Comparison of ENCODE assay signal across 8 mouse cellular contexts in genomic region chr7:27356248-27356647, GRCm38 (mm10). TPM values are rescaled to one million over a fixed set of nuclear protein-coding genes. Genes with fewer than 3 reads are reported as not detected.
DNase-seq lines count a peak whose midpoint lies in the region; ATAC-seq and TF ChIP-seq lines count a peak whose summit lies in the region.

No protein-coding gene starts in this region.

- H3K4me2 ChIP-seq in heart, embryonic 12.5 days, result peak overlapping the region; percentile 90
- peak overlapping the region; percentile 80 for H3K4me2 ChIP-seq in kidney, embryonic 15.5 days

- no peaks in the 10 kb centered on the region for H3K27me3 ChIP-seq in heart, embryonic 12.5 days (replicated peaks)
- H3K27me3 ChIP-seq in kidney, embryonic 15.5 days, result peaks cover 10% of the 10 kb centered on the region; the same call in 1 of the 2 replicates

- whole genome bisulfite sequencing in lung, adult 2 months, result 1% methylated on average over 16 of the region's 16 CpGs
- 1% methylated on average over 16 of the region's 16 CpGs for WGBS in heart, embryonic 12.5 days
- WGBS in kidney, embryonic 15.5 days, result 3% methylated on average over 16 of the region's 16 CpGs

- H3K4me1 ChIP-seq in lung, adult 2 months (ENCODE audit: control insufficient read depth, insufficient read depth, low read length), result peaks cover 2% of the 10 kb centered on the region
- peaks cover 24% of the 10 kb centered on the region for H3K4me1 ChIP-seq in heart, embryonic 12.5 days (replicated peaks)
- peaks cover 38% of the 10 kb centered on the region for H3K4me1 ChIP-seq in kidney, embryonic 15.5 days

- H3K27ac ChIP-seq in heart, embryonic 12.5 days (ENCODE audit: poor library complexity, severe bottlenecking), result peak overlapping the region; percentile 79
- H3K27ac ChIP-seq in kidney, embryonic 15.5 days, result peak overlapping the region; percentile 92

- peaks cover 18% of the 10 kb centered on the region for H3K36me3 ChIP-seq in heart, embryonic 12.5 days
- peaks cover 23% of the 10 kb centered on the region for H3K36me3 ChIP-seq in kidney, embryonic 15.5 days

- peak overlapping the region; percentile 55 for H3K4me3 ChIP-seq in lung, adult 2 months (replicated peaks; ENCODE audit: extremely low read depth, low read depth, low read length)
- H3K4me3 ChIP-seq in heart, embryonic 12.5 days, result peak overlapping the region; percentile 80
- H3K4me3 ChIP-seq in kidney, embryonic 15.5 days (replicated peaks), result peak overlapping the region; percentile 79

- H3K9me3 ChIP-seq in heart, embryonic 12.5 days (replicated peaks), result no peaks in the 10 kb centered on the region
- no peaks in the 10 kb centered on the region for H3K9me3 ChIP-seq in kidney, embryonic 15.5 days (replicated peaks)

- peak; percentile 50 for DNase-seq in lung, adult 2 months
- DNase-seq in lung, postnatal 25 days (ENCODE audit: low spot score), result no peak
- DNase-seq in cerebellum, adult 9-11 months, result peak; percentile 76
- DNase-seq in lung, postnatal 14 days, result peak; percentile 30
- peak; percentile 82 for DNase-seq in yolk sac, embryonic 10.5 days (ENCODE audit: low spot score)
- DNase-seq in retina, postnatal 1 day, result no peak

- TF ChIP-seq POLR2A in lung, adult 2 months (IDR thresholded peaks at IDR 0.05; ENCODE audit: borderline replicate concordance, extremely low read depth, low read depth, low read length), result 0 out of 2 replicates have a peak, but pooled peaks have one; percentile 2

- TF ChIP-seq CTCF in lung, adult 2 months (IDR thresholded peaks at IDR 0.05; ENCODE audit: insufficient read depth, low read length), result no peak

- H3K9ac ChIP-seq in heart, embryonic 12.5 days, result peak overlapping the region; percentile 64
- H3K9ac ChIP-seq in kidney, embryonic 15.5 days, result peak overlapping the region; percentile 59

- peak; percentile 33 for ATAC-seq in heart, embryonic 12.5 days (ENCODE audit: insufficient number of reproducible peaks, low FRiP score)
- peak; percentile 22 for ATAC-seq in kidney, embryonic 15.5 days (replicated peaks; ENCODE audit: low FRiP score)

RNA-seq across cellular contexts. Expression of gene Shkbp1, which starts 0.4 kb away (rescaled TPM):
- 76.4 and 85.1 TPM in 2 replicates for polyA plus RNA-seq in lung, adult 2 months (2012; rRNA removed)
- 35.4 and 39.4 TPM in 2 replicates for polyA plus RNA-seq in heart, embryonic 12.5 days (2016; fragmentation: Nextera tagmentation; extraction: Ambion mirVana)
- polyA plus RNA-seq in kidney, embryonic 15.5 days (2015; fragmentation: Nextera tagmentation; extraction: Ambion mirVana), result 43.6 and 53.1 TPM in 2 replicates

RNA-seq across cellular contexts. Expression of gene Gm20479, which starts 1.0 kb away (rescaled TPM):
- not detected in 2 replicates for polyA plus RNA-seq in lung, adult 2 months (2012; rRNA removed)
- polyA plus RNA-seq in heart, embryonic 12.5 days (2016; fragmentation: Nextera tagmentation; extraction: Ambion mirVana), result 1.2 and 1.5 TPM in 2 replicates
- polyA plus RNA-seq in kidney, embryonic 15.5 days (2015; fragmentation: Nextera tagmentation; extraction: Ambion mirVana), result 1.9 TPM in 1 of 2 replicates, not detected in the other

RNA-seq across cellular contexts. Expression of gene Ltbp4, which starts 18.8 kb away (rescaled TPM):
- 496 and 612 TPM in 2 replicates for polyA plus RNA-seq in lung, adult 2 months (2012; rRNA removed)
- polyA plus RNA-seq in heart, embryonic 12.5 days (2016; fragmentation: Nextera tagmentation; extraction: Ambion mirVana), result 53.9 and 57.1 TPM in 2 replicates
- 31.0 and 41.7 TPM in 2 replicates for polyA plus RNA-seq in kidney, embryonic 15.5 days (2015; fragmentation: Nextera tagmentation; extraction: Ambion mirVana)

Comparison
In these comparisons a context has a peak if more than half of its experiments do, and no peak if none do; other contexts are left out.
1. DNase-seq: peak in lung, adult 2 months (single experiment), cerebellum, adult 9-11 months (single experiment), lung, postnatal 14 days (single experiment) and yolk sac, embryonic 10.5 days (single experiment); none in lung, postnatal 25 days (single experiment) and retina, postnatal 1 day (single experiment).
2. Peak in every context shown above with its lines, with median percentiles within 50 percentile points of each other: H3K4me3 ChIP-seq.